Mouse (Mus musculus): ENCODE data around the gene Cmtm2a. TPM values are rescaled to one million over a fixed set of nuclear protein-coding genes. Genes with fewer than 3 reads are reported as not detected.

Cmtm2a gene
- polyA plus RNA-seq, 1 experiment from 2014 or later: not detected

- WGBS: 96% methylated on average over 5 of the region's 5 CpGs
- Histone ChIP-seq H3K4me3 (no peak overlapping the region), H3K9me3 (no peaks in the 10 kb centered on the region), H3K27me3 (ENCODE audit: insufficient read depth, poor library complexity, severe bottlenecking) (no peaks in the 10 kb centered on the region), H3K4me1 (no peaks in the 10 kb centered on the region), H3K36me3 (peaks cover 85% of the 10 kb centered on the region), H3K27ac (no peak overlapping the region)
- no peak for DNase-seq (ENCODE audit: low spot score)
Observed at GRCm38 (mm10) chr8:104232919-104233318, 60.1 kb downstream of the Cmtm2a start.

- no peaks in the 10 kb centered on the region for H3K4me1 ChIP-seq
- no peak for DNase-seq (ENCODE audit: low spot score)
- no peaks in the 10 kb centered on the region for H3K9me3 ChIP-seq
- H3K4me3 ChIP-seq: no peak overlapping the region
- no peaks in the 10 kb centered on the region for H3K27me3 ChIP-seq (ENCODE audit: insufficient read depth, poor library complexity, severe bottlenecking)
- no peak overlapping the region for H3K27ac ChIP-seq
- H3K36me3 ChIP-seq: peaks cover 86% of the 10 kb centered on the region
- WGBS: 89% methylated on average over 4 of the region's 4 CpGs
Observed at GRCm38 (mm10) chr8:104232039-104232438, 60.9 kb downstream of the Cmtm2a start.

Other genes starting within 250 kb of the Cmtm2a start
- 34.1 and 40.4 TPM in 2 replicates for gene Cdh5, start 191.6 kb downstream of the Cmtm2a start, polyA plus RNA-seq (2016; fragmentation: Nextera tagmentation; extraction: Ambion mirVana)
- 0.07 and 0.23 TPM in 2 replicates for gene Bean1, start 122.7 kb downstream of the Cmtm2a start, polyA plus RNA-seq (2016; fragmentation: Nextera tagmentation; extraction: Ambion mirVana)
- 13.0 and 17.3 TPM in 2 replicates for gene Tk2, start 44.6 kb downstream of the Cmtm2a start, polyA plus RNA-seq (2016; fragmentation: Nextera tagmentation; extraction: Ambion mirVana)
- 31.1 and 36.2 TPM in 2 replicates for gene Cklf, start 42.3 kb downstream of the Cmtm2a start, polyA plus RNA-seq (2016; fragmentation: Nextera tagmentation; extraction: Ambion mirVana)
- gene Gm45711, start 16.9 kb upstream of the Cmtm2a start, polyA plus RNA-seq (2016; fragmentation: Nextera tagmentation; extraction: Ambion mirVana): not detected in 2 replicates
- not detected in 2 replicates for gene Cmtm1, start 17.0 kb upstream of the Cmtm2a start, polyA plus RNA-seq (2016; fragmentation: Nextera tagmentation; extraction: Ambion mirVana)
- not detected in 2 replicates for gene Gm11020, start 28.4 kb upstream of the Cmtm2a start, polyA plus RNA-seq (2016; fragmentation: Nextera tagmentation; extraction: Ambion mirVana)
- not detected in 2 replicates for gene Cmtm2b, start 29.0 kb upstream of the Cmtm2a start, polyA plus RNA-seq (2016; fragmentation: Nextera tagmentation; extraction: Ambion mirVana)
- 86.9 and 103 TPM in 2 replicates for gene Cmtm3, start 46.2 kb upstream of the Cmtm2a start, polyA plus RNA-seq (2016; fragmentation: Nextera tagmentation; extraction: Ambion mirVana)
- gene Cmtm4, start 102.6 kb upstream of the Cmtm2a start, polyA plus RNA-seq (2016; fragmentation: Nextera tagmentation; extraction: Ambion mirVana): 1.1 and 1.7 TPM in 2 replicates
- 50.8 and 58.6 TPM in 2 replicates for gene Dync1li2, start 149.9 kb upstream of the Cmtm2a start, polyA plus RNA-seq (2016; fragmentation: Nextera tagmentation; extraction: Ambion mirVana)
- gene Terb1, start 216.7 kb upstream of the Cmtm2a start, polyA plus RNA-seq (2016; fragmentation: Nextera tagmentation; extraction: Ambion mirVana): 0.16 and 0.21 TPM in 2 replicates
- 91.2 and 95.6 TPM in 2 replicates for gene Nae1, start 241.5 kb upstream of the Cmtm2a start, polyA plus RNA-seq (2016; fragmentation: Nextera tagmentation; extraction: Ambion mirVana)
- 0.90 and 2.3 TPM in 2 replicates for gene Car7, start 241.5 kb upstream of the Cmtm2a start, polyA plus RNA-seq (2016; fragmentation: Nextera tagmentation; extraction: Ambion mirVana)